Mouse (Mus musculus): ENCODE measurements around the gene Mctp2. TPM values are rescaled to one million over a fixed set of nuclear protein-coding genes. Genes with fewer than 3 reads are reported as not detected.

Mctp2 gene
- polyA plus RNA-seq, 1 experiment = not detected

DNA sequence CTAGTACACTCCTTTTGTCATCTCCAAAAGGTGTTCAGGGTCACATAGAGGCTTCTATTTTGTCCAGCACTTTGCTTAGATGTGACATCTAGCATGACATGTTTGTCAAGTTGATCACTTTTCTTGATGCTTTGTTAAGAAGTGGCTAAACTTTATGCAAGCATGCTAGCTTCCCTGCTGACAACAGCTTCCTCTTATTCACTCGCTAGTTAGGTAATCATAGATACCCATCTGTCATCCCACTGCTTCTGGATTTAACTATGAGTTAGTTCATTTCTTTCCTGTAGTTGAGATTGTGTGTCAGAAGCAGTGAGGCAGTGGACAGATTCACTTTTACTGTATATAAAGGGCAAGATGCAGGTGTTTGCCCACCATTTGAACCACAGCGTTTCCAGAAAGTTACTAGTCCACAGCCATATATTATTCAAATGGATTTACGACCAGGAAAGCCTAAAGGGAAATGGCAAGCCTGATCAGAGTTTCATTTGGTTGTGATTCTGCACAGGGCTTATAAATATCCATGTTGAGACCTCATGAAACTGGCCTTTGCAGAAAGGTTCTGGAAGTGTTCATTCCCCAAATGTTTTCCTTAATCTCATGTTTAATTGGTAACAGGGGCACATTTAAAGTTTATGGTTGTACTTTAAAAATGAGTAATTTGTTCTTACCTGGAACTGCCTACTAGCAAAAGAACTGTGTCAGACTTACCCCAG lies 216.8 kb downstream of the Mctp2 start:
- TF ChIP-seq GATA1 (IDR thresholded peaks at IDR 0.05; ENCODE audit: low read length) = no peak

DNA sequence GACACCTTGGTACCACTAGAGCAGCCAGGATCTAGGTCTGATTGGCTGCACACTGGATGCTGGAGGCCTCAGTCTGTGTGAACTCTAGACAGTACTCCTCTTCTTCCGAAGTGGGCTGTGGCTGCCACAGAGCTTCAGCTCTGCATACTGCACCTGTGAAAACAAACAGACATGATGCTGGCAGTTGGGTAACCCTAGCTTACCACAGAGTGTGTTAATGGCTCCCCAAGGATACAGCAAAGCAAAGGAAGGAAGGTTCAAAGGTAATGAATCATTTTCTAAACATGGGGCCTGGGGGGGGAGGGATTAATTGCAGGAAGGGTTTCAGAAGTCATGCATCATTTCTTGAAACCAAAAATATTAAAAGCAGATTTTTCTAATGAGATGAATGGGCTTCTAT lies 225.7 kb downstream of the Mctp2 start:
- TF ChIP-seq GATA1 (IDR thresholded peaks at IDR 0.05; ENCODE audit: low read length) = no peak

DNA sequence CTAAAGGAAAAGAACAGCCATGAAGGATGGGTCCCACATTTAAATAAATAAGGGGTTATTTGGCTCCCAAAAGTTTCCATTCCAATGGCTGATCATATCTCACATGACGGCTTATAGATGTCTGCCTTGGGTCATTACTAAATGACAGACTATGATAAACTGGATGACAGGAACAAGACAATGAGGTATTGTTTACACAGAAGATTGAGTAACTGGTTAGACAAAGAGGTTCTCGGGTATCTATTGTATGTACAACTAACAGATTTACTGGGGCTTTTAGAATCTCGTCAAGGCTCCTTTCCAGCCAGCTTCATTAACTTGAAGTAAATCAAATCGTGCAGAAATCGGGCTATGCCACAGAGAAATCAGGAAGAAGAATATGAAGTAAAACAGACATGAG lies 227.5 kb downstream of the Mctp2 start:
- TF ChIP-seq GATA1 (IDR thresholded peaks at IDR 0.05; ENCODE audit: low read length) = no peak

DNA sequence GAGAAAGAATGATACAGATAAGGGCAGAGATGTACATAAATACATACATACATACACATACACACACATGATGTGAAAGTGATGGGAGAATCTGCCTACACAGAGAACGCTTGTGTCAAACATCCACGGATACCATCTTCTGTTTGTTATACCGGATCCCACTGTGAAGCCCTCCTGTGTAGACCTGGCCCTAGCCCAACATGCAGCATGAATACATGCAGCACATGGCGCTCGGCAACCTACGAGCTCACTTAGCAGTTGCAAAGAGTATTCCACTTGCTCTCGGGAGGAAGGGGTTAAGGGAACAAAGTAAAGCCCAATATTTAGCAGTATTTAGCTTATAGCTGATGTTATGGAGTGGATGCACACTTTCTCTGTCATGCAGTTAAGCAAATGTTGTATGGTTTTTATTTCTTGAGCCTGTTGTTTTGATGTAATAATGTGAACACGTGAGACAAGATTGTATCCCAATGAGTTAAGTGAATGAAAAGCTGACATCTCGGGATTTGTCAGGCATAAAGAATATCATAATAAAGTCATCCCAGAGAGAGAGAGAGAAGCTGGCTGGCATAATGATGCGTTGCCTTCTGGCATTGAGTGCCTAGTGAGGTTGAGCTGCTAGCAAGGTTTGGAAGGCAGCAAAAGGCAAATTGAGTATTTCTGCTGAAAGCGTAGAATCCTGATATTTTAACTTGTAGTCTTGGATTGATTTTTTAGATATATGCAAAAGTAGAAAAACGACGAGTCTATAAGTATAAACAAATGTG lies 234.8 kb downstream of the Mctp2 start:
- no peak for TF ChIP-seq GATA1 (IDR thresholded peaks at IDR 0.05; ENCODE audit: low read length)

DNA sequence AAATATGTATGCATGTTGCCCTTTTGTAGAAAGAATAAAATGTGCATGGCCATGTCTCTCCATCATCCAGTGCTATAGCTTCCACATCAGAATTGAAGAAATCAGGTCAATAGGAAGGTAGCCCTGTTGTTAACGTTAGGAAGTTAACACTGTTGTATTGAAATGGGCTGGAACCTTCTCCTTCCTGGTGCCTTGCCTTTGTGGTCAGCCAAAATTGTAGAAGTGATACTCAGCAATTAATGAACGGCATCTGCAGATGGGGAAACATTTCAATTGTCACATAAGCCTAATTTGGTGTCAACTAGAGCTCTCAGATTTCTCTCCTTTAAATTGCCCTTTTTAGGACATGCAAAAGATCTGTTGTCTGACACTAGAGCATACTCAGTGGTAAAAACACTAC lies 238.0 kb downstream of the Mctp2 start:
- no peak for TF ChIP-seq GATA1 (IDR thresholded peaks at IDR 0.05; ENCODE audit: low read length)

DNA sequence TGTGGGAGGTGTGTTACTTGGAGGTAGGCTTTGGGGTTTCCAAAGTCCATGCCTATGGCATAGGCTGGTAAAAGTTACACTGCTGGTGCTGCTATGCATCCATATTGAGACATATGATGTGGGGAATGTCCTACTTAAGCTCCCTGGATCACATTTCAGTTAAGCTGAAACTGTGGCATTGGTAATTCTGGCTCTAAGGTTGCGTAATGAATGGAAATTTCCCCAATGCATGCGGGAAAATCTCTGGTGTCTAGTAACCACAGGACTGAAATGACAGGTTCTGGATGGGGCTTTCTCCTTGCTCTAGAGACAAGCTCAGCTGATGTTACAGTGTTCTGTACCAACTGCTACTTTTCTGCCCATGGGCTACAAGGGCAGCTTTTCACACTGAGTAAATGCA lies 240.1 kb downstream of the Mctp2 start:
- TF ChIP-seq GATA1 (IDR thresholded peaks at IDR 0.05; ENCODE audit: low read length) = no peak

DNA sequence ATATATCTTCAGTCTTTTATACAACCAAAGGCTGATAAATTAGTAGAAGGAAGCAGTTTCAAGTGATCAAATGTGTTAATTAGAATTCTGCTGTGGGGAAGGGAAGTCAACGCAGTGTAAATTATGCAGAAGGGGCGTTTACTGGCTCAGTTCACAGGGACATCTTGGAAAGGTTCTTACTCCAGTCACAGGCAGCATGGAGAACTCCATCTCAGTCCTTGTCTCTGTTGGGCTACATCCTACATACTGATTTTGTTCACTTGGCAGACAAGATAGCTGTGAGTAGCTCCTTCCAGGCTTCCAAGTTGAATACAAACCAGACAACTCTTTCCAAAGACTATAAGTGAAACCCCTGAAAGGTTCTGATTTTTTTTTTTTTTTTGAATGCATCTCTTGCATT lies 254.6 kb downstream of the Mctp2 start:
- no peak for TF ChIP-seq GATA1 (IDR thresholded peaks at IDR 0.05; ENCODE audit: low read length)

DNA sequence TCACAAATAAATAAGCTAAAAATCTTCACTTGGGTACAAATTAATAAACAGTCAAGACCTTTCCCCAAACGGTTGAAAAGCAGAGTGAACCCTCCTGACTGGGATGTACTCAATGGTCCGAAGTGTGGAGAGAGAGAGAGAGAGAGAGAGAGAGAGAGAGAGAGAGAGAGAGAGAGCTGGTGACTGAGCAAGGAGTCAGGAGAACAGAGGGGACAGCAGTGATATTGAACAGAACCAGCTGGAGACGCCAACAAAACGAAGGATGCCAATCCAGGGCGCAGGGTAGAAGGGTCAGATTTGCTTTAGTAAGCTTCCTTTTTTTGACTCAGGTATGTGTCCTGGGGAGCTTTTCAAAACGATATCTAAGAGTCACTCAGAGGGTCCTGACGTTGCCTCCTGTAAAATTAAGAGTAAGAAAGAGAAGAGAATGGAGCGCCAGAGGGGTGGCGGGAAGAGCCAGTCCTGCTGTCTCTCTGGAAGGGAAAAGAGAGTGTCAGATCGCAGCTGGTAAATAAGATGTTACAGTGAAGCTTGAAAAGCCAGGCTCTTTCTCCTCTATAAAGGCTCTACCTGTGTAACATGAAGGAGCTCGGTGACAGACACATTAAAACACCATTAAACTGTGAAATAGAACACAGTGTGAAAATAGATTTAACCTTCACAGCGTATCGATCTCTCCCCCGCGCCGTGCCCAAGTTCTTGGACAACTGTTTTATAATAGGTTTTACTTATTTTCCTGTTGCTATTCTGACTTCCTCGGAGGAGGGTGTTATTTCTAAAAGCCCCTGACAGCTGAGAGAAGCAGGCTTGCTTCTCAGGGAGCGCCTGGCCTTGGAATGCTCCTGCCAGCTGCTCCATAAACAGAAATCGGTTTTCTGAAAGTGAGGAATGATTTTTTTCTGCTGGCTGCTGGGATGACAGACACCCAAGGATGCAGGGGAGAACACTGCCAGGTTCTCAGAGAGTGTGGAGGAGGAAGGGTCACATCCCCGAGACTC lies 258.5 kb downstream of the Mctp2 start:
- TF ChIP-seq GATA1 (IDR thresholded peaks at IDR 0.05; ENCODE audit: low read length) = no peak

Data from G1E-ER4 (cell line).